Mouse (Mus musculus): ENCODE results near the gene Dzip1l. TPM values are rescaled to one million over a fixed set of nuclear protein-coding genes. Genes with fewer than 3 reads are reported as not detected.
"Not testable (repeated sequence)": the region's sequence is repeated elsewhere in the genome, so short reads cannot be mapped to it uniquely, and the experiment has no call there.

Gene Dzip1l
- 0.78 and 0.89 TPM in 2 replicates for polyA plus RNA-seq (2015; fragmentation: Nextera tagmentation; extraction: Ambion mirVana)

- H3K9me3 ChIP-seq (replicated peaks): no peaks in the 10 kb centered on the region
- ATAC-seq (ENCODE audit: insufficient read depth): no peak
- no peak within 1 kb of the TSS; the same call in 1 of the 2 replicates for H3K27ac ChIP-seq (replicated peaks)
Measured at GRCm38 (mm10) chr9:99629281-99630011, at the start of gene Dzip1l. Dzip1l (plus strand) TSS chr9:99629496.

GRCm38 (mm10) chr9:99580655-99581054 lies 48.6 kb upstream of the Dzip1l start:
- H3K4me3 ChIP-seq (replicated peaks): no peak overlapping the region
- H3K36me3 ChIP-seq (replicated peaks): peaks cover 62% of the 10 kb centered on the region
- no peaks in the 10 kb centered on the region for H3K9me3 ChIP-seq (replicated peaks)
- no peak overlapping the region for H3K4me2 ChIP-seq
- H3K4me1 ChIP-seq (replicated peaks): peaks cover 18% of the 10 kb centered on the region
- H3K9ac ChIP-seq: no peak overlapping the region
- no peaks in the 10 kb centered on the region for H3K27me3 ChIP-seq
- H3K27ac ChIP-seq (replicated peaks): no peak overlapping the region
- 41% methylated on average over 2 of the region's 2 CpGs for WGBS (ENCODE audit: insufficient replicate concordance)
- no peak for ATAC-seq (ENCODE audit: insufficient read depth)

More at GRCm38 (mm10) chr9:99629281-99630011, at the start of gene Dzip1l:
- 0 out of 2 replicates have a peak within 1 kb of the TSS, but pooled peaks have one; percentile 11 for H3K9ac ChIP-seq
- H3K4me3 ChIP-seq (replicated peaks): peak within 1 kb of the TSS; percentile 45
- WGBS (ENCODE audit: insufficient replicate concordance): 2% methylated on average over 44 of the region's 44 CpGs
- peak within 1 kb of the TSS; percentile 64 for H3K4me2 ChIP-seq
- H3K4me1 ChIP-seq (replicated peaks): peaks cover 11% of the 10 kb centered on the region
- peaks cover 27% of the 10 kb centered on the region for H3K27me3 ChIP-seq
- H3K36me3 ChIP-seq (replicated peaks): no peaks in the 10 kb centered on the region

GRCm38 (mm10) chr9:99587505-99588202 lies 41.6 kb upstream of the Dzip1l start:
- no peak overlapping the region for H3K4me2 ChIP-seq
- H3K4me1 ChIP-seq (replicated peaks): 0 out of 2 replicates have a peak, but pooled peaks cover 2% of the 10 kb centered on the region
- H3K27ac ChIP-seq (replicated peaks): no peak overlapping the region
- H3K9ac ChIP-seq: no peak overlapping the region
- H3K27me3 ChIP-seq: peaks cover 4% of the 10 kb centered on the region; the same call in 1 of the 2 replicates
- no peak overlapping the region for H3K4me3 ChIP-seq (replicated peaks)
- no peaks in the 10 kb centered on the region for H3K9me3 ChIP-seq (replicated peaks)
- H3K36me3 ChIP-seq (replicated peaks): peaks cover 24% of the 10 kb centered on the region
- no peak for ATAC-seq (ENCODE audit: insufficient read depth)
- 21% methylated on average over 8 of the region's 8 CpGs for WGBS (ENCODE audit: insufficient replicate concordance)

- 37% methylated on average over 8 of the region's 8 CpGs for WGBS (ENCODE audit: insufficient replicate concordance)
- Histone ChIP-seq H3K4me1 (replicated peaks) (0 out of 2 replicates have a peak, but pooled peaks cover 2% of the 10 kb centered on the region), H3K27me3 (peaks cover 4% of the 10 kb centered on the region; the same call in 1 of the 2 replicates), H3K9me3 (replicated peaks) (no peaks in the 10 kb centered on the region), H3K36me3 (replicated peaks) (no peaks in the 10 kb centered on the region), H3K9ac (no peak overlapping the region), H3K27ac (replicated peaks) (no peak overlapping the region), H3K4me3 (replicated peaks) (no peak overlapping the region), H3K4me2 (no peak overlapping the region)
- ATAC-seq (ENCODE audit: insufficient read depth): no peak
Measured at GRCm38 (mm10) chr9:99591144-99591543, 38.2 kb upstream of the Dzip1l start.

GRCm38 (mm10) chr9:99599127-99599526 lies 30.2 kb upstream of the Dzip1l start:
- H3K4me2 ChIP-seq; H3K27ac ChIP-seq (replicated peaks); H3K9ac ChIP-seq; H3K9me3 ChIP-seq (replicated peaks); H3K27me3 ChIP-seq; H3K4me1 ChIP-seq (replicated peaks); H3K36me3 ChIP-seq (replicated peaks); H3K4me3 ChIP-seq (replicated peaks); ATAC-seq (ENCODE audit: insufficient read depth): not testable (repeated sequence)
- 70% methylated on average over 6 of the region's 6 CpGs for WGBS (ENCODE audit: insufficient replicate concordance)

GRCm38 (mm10) chr9:99603566-99603965 lies 25.7 kb upstream of the Dzip1l start:
- Histone ChIP-seq H3K4me3 (replicated peaks) (no peak overlapping the region), H3K9ac (no peak overlapping the region), H3K4me2 (no peak overlapping the region), H3K27ac (replicated peaks) (no peak overlapping the region), H3K27me3 (no peaks in the 10 kb centered on the region), H3K36me3 (replicated peaks) (no peaks in the 10 kb centered on the region), H3K4me1 (replicated peaks) (no peaks in the 10 kb centered on the region), H3K9me3 (replicated peaks) (no peaks in the 10 kb centered on the region)
- ATAC-seq (ENCODE audit: insufficient read depth): no peak
- WGBS (ENCODE audit: insufficient replicate concordance): 53% methylated on average over 2 of the region's 2 CpGs

- Histone ChIP-seq H3K9me3 (replicated peaks) (no peaks in the 10 kb centered on the region), H3K27ac (replicated peaks) (no peak within 1 kb of the TSS), H3K27me3 (no peaks in the 10 kb centered on the region), H3K4me2 (no peak within 1 kb of the TSS), H3K9ac (no peak within 1 kb of the TSS), H3K4me3 (replicated peaks) (no peak within 1 kb of the TSS), H3K36me3 (replicated peaks) (no peaks in the 10 kb centered on the region), H3K4me1 (replicated peaks) (no peaks in the 10 kb centered on the region)
- ATAC-seq (ENCODE audit: insufficient read depth): no peak
- WGBS (ENCODE audit: insufficient replicate concordance): 22% methylated on average over 2 of the region's 2 CpGs
Measured at GRCm38 (mm10) chr9:99612202-99612601, 17.1 kb upstream of the Dzip1l start, which contains the start of gene A4gnt. A4gnt (plus strand) TSS chr9:99612502.

- no peak overlapping the region for H3K27ac ChIP-seq (replicated peaks)
- 79% methylated on average over 8 of the region's 8 CpGs for WGBS (ENCODE audit: insufficient replicate concordance)
Measured at GRCm38 (mm10) chr9:99619688-99620087, 9.6 kb upstream of the Dzip1l start.

GRCm38 (mm10) chr9:99620196-99620595 lies 9.1 kb upstream of the Dzip1l start:
- H3K27ac ChIP-seq (replicated peaks): no peak overlapping the region
- H3K4me3 ChIP-seq (replicated peaks): no peak overlapping the region
- H3K4me2 ChIP-seq: no peak overlapping the region
- no peaks in the 10 kb centered on the region for H3K4me1 ChIP-seq (replicated peaks)
- no peaks in the 10 kb centered on the region for H3K9me3 ChIP-seq (replicated peaks)
- no peak for ATAC-seq (ENCODE audit: insufficient read depth)
- H3K9ac ChIP-seq: no peak overlapping the region
- WGBS (ENCODE audit: insufficient replicate concordance): 69% methylated on average over 11 of the region's 11 CpGs
- H3K27me3 ChIP-seq: no peaks in the 10 kb centered on the region
- no peaks in the 10 kb centered on the region for H3K36me3 ChIP-seq (replicated peaks)

More at GRCm38 (mm10) chr9:99619688-99620087, 9.6 kb upstream of the Dzip1l start:
- no peaks in the 10 kb centered on the region for H3K9me3 ChIP-seq (replicated peaks)
- H3K4me3 ChIP-seq (replicated peaks): no peak overlapping the region
- no peaks in the 10 kb centered on the region for H3K36me3 ChIP-seq (replicated peaks)
- no peak overlapping the region for H3K4me2 ChIP-seq
- H3K4me1 ChIP-seq (replicated peaks): no peaks in the 10 kb centered on the region
- ATAC-seq (ENCODE audit: insufficient read depth): no peak
- H3K27me3 ChIP-seq: no peaks in the 10 kb centered on the region
- H3K9ac ChIP-seq: no peak overlapping the region

GRCm38 (mm10) chr9:99622034-99622433 lies 7.3 kb upstream of the Dzip1l start:
- H3K4me1 ChIP-seq (replicated peaks): no peaks in the 10 kb centered on the region
- H3K36me3 ChIP-seq (replicated peaks): no peaks in the 10 kb centered on the region
- H3K4me2 ChIP-seq: no peak overlapping the region
- no peaks in the 10 kb centered on the region for H3K27me3 ChIP-seq
- no peak overlapping the region for H3K4me3 ChIP-seq (replicated peaks)
- ATAC-seq (ENCODE audit: insufficient read depth): no peak
- no peaks in the 10 kb centered on the region for H3K9me3 ChIP-seq (replicated peaks)
- no peak overlapping the region for H3K9ac ChIP-seq
- no peak overlapping the region for H3K27ac ChIP-seq (replicated peaks)
- 49% methylated on average over 1 of the region's 1 CpGs for WGBS (ENCODE audit: insufficient replicate concordance)

- no peak overlapping the region for H3K4me2 ChIP-seq
- H3K27ac ChIP-seq (replicated peaks): no peak overlapping the region
- no peak overlapping the region for H3K9ac ChIP-seq
- ATAC-seq (ENCODE audit: insufficient read depth): no peak
- no peaks in the 10 kb centered on the region for H3K4me1 ChIP-seq (replicated peaks)
- H3K27me3 ChIP-seq: no peaks in the 10 kb centered on the region
- no peaks in the 10 kb centered on the region for H3K9me3 ChIP-seq (replicated peaks)
- H3K36me3 ChIP-seq (replicated peaks): no peaks in the 10 kb centered on the region
- no peak overlapping the region for H3K4me3 ChIP-seq (replicated peaks)
- 33% methylated on average over 2 of the region's 2 CpGs for WGBS (ENCODE audit: insufficient replicate concordance)
Measured at GRCm38 (mm10) chr9:99622966-99623365, 6.3 kb upstream of the Dzip1l start.

Measured in liver, embryonic 15.5 days (tissue).